ENCODE assay signal across 15 mouse cellular contexts in the genomic region with DNA sequence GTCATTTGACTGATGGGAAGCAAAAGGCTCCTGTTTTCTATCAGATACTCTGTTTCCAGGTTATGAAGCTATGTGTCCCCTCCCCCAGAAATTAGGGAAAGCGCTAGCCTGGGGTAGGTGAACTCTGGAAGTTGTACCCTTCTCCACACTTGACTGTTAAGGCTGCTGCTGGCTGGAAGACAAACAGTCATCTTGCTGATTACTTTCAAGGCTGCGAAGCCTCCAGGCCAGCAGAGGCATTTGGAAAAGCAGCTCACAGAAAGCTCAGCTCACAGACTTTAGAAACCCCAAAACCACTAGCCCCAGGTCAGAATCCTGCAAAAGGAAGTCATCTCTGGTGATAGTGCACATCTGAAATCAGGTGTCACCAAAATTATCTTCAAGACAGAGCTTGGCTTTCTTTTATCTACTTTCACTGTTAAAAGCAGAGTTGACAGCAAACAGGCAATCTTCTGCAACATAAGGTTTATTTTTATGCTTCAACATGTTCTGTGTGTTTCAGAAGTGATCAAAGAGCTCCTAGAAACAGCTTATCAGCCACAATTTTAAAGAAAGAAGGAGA. TPM values are rescaled to one million over a fixed set of nuclear protein-coding genes. Genes with fewer than 3 reads are reported as not detected.
DNase-seq lines count a peak whose midpoint lies in the region; ATAC-seq and TF ChIP-seq lines count a peak whose summit lies in the region.
"Had no signal": no experiment of that assay in that cellular context is flagged by ENCODE, and none has a peak within 500 bp of the region (broad histone marks: within the 10 kb centered on the region; RNA-seq: fewer than 3 reads in every experiment).

No protein-coding gene starts in this region.

- no peak for ATAC-seq in heart, embryonic 14.5 days (ENCODE audit: insufficient number of reproducible peaks, insufficient read depth, low FRiP score, low read depth)
- no peak for ATAC-seq in lung, embryonic 15.5 days (ENCODE audit: borderline replicate concordance, extremely low read depth, low FRiP score, low TSS enrichment)
- ATAC-seq in stomach, postnatal 0 days (ENCODE audit: low FRiP score, low TSS enrichment) = no peak

- intact Hi-C loops in heart, postnatal 10 days (cut with DNase I) = loop anchor here (2.0 kb wide), 1 partner anchor 43 kb away; no protein-coding TSS in a partner anchor

- H3K4me3 ChIP-seq in heart, embryonic 14.5 days (ENCODE audit: control insufficient read depth in 1 of 2, insufficient read depth in 1 of 2, low read depth in 1 of 2, low read length in 2 of 2) = no peak overlapping the region
- no peak overlapping the region for H3K4me3 ChIP-seq in lung, embryonic 15.5 days
- H3K4me3 ChIP-seq in stomach, postnatal 0 days (ENCODE audit: low read depth, low read length) = no peak overlapping the region
- H3K4me3 ChIP-seq: forebrain, embryonic 12.5 days; hindbrain, embryonic 15.5 days; myocyte had no signal

- H3K36me3 ChIP-seq in heart, embryonic 14.5 days (ENCODE audit: control insufficient read depth, insufficient read depth, low read length) = peaks cover 7% of the 10 kb centered on the region; the same call in 1 of the 2 replicates
- no peaks in the 10 kb centered on the region for H3K36me3 ChIP-seq in lung, embryonic 15.5 days
- H3K36me3 ChIP-seq in stomach, postnatal 0 days (ENCODE audit: control insufficient read depth, insufficient read depth, low read length) = no peaks in the 10 kb centered on the region
- H3K36me3 ChIP-seq: forebrain, embryonic 12.5 days had no signal

- peak overlapping the region; percentile 6; the same call in 1 of the 2 replicates for H3K9ac ChIP-seq in heart, embryonic 14.5 days (ENCODE audit: low read length)
- no peak overlapping the region for H3K9ac ChIP-seq in lung, embryonic 15.5 days
- H3K9ac ChIP-seq in stomach, postnatal 0 days (ENCODE audit: low read length) = peak overlapping the region; percentile 23; the same call in 1 of the 2 replicates
- H3K9ac ChIP-seq: hindbrain, embryonic 15.5 days had no signal

- no peak for DNase-seq in heart, postnatal 10 days
- DNase-seq in lung, postnatal 10 days = no peak
- peak; percentile 7 for DNase-seq in thymus, postnatal 25 days
- DNase-seq in thymus, postnatal 14 days = no peak
- DNase-seq in stomach, postnatal 0 days (ENCODE audit: low spot score) = no peak
- no peak for DNase-seq in urinary bladder, adult 2 months (ENCODE audit: low spot score)
- DNase-seq: cerebellum, adult 9-10 months; kidney, postnatal 10 days; layer of hippocampus, postnatal 36 days had no signal

- 55% methylated on average over 2 of the region's 2 CpGs for WGBS in heart, embryonic 14.5 days
- WGBS in lung, embryonic 15.5 days = 52% methylated on average over 2 of the region's 2 CpGs
- 53% methylated on average over 2 of the region's 2 CpGs for WGBS in stomach, postnatal 0 days

- 0 out of 4 replicates have a peak overlapping the region, but pooled peaks of 1 of the 2 experiments have one; percentile 41 for H3K27ac ChIP-seq in heart, embryonic 14.5 days (replicated peaks in 1 of 2; ENCODE audit: control insufficient read depth in 1 of 2, insufficient read depth in 1 of 2, low read depth in 2 of 2, low read length in 2 of 2)
- H3K27ac ChIP-seq in lung, embryonic 15.5 days = 0 out of 2 replicates have a peak overlapping the region, but pooled peaks have one; percentile 48
- peak overlapping the region; percentile 96 for H3K27ac ChIP-seq in stomach, postnatal 0 days (replicated peaks)
- H3K27ac ChIP-seq: forebrain, embryonic 12.5 days; hindbrain, embryonic 15.5 days; macrophage had no signal

- no peak overlapping the region for H3K4me2 ChIP-seq in heart, embryonic 14.5 days (ENCODE audit: low read length)
- no peak overlapping the region for H3K4me2 ChIP-seq in lung, embryonic 15.5 days
- peak overlapping the region; percentile 91; the same call in 1 of the 2 replicates for H3K4me2 ChIP-seq in stomach, postnatal 0 days (replicated peaks; ENCODE audit: low read depth)

- H3K4me1 ChIP-seq in heart, embryonic 14.5 days (ENCODE audit: control insufficient read depth in 2 of 2, insufficient read depth in 2 of 2, low read length in 2 of 2) = peaks cover 30 to 47% of the 10 kb centered on the region in 2 experiments
- H3K4me1 ChIP-seq in lung, embryonic 15.5 days = peaks cover 51% of the 10 kb centered on the region
- peaks cover 14% of the 10 kb centered on the region for H3K4me1 ChIP-seq in stomach, postnatal 0 days (replicated peaks; ENCODE audit: control insufficient read depth, insufficient read depth)

- no peak for TF ChIP-seq CTCF in stomach, postnatal 0 days (IDR thresholded peaks at IDR 0.05; ENCODE audit: low read depth)

- no peaks in the 10 kb centered on the region for H3K9me3 ChIP-seq in heart, embryonic 14.5 days (ENCODE audit: control insufficient read depth, low read length)
- no peaks in the 10 kb centered on the region for H3K9me3 ChIP-seq in lung, embryonic 15.5 days
- H3K9me3 ChIP-seq in stomach, postnatal 0 days (ENCODE audit: control insufficient read depth, low read length) = no peaks in the 10 kb centered on the region
- H3K9me3 ChIP-seq: forebrain, embryonic 12.5 days; hindbrain, embryonic 15.5 days had no signal

- no peak for TF ChIP-seq EP300 in stomach, postnatal 0 days (optimal IDR thresholded peaks at IDR 0.05)

- H3K27me3 ChIP-seq in heart, embryonic 14.5 days (ENCODE audit: control insufficient read depth, insufficient read depth, low read length) = no peaks in the 10 kb centered on the region
- no peaks in the 10 kb centered on the region for H3K27me3 ChIP-seq in lung, embryonic 15.5 days
- H3K27me3 ChIP-seq in stomach, postnatal 0 days (ENCODE audit: control insufficient read depth, insufficient read depth, low read length) = no peaks in the 10 kb centered on the region
- H3K27me3 ChIP-seq: forebrain, embryonic 12.5 days; hindbrain, embryonic 15.5 days had no signal

RNA-seq across cellular contexts. Expression of gene Mark2, which starts 3.8 kb away (rescaled TPM):
- polyA plus RNA-seq in heart, embryonic 14.5 days (2014; fragmentation: Nextera tagmentation; extraction: Ambion mirVana) = 35.4 and 40.2 TPM in 2 replicates
- total RNA-seq in heart, postnatal 10 days (2021) = 10 to 100 TPM; 51.7 to 54.3 TPM
- 42.9 and 49.0 TPM in 2 replicates for polyA plus RNA-seq in lung, embryonic 15.5 days (2015; fragmentation: Nextera tagmentation; extraction: Ambion mirVana)
- 44.7 and 56.0 TPM in 2 replicates for polyA plus RNA-seq in stomach, postnatal 0 days (2015; fragmentation: Nextera tagmentation; extraction: Ambion mirVana)
- polyA plus RNA-seq in urinary bladder, adult 2 months (2012; rRNA removed) = 75.2 and 100 TPM in 2 replicates

RNA-seq across cellular contexts. Expression of gene Spindoc, which starts 44.9 kb away (rescaled TPM):
- polyA plus RNA-seq in heart, embryonic 14.5 days (2014; fragmentation: Nextera tagmentation; extraction: Ambion mirVana) = 11.1 and 14.8 TPM in 2 replicates
- total RNA-seq in heart, postnatal 10 days (2021) = 10 to 100 TPM; 27.2 to 28.5 TPM
- 27.9 and 28.3 TPM in 2 replicates for polyA plus RNA-seq in lung, embryonic 15.5 days (2015; fragmentation: Nextera tagmentation; extraction: Ambion mirVana)
- 13.5 and 14.2 TPM in 2 replicates for polyA plus RNA-seq in stomach, postnatal 0 days (2015; fragmentation: Nextera tagmentation; extraction: Ambion mirVana)
- polyA plus RNA-seq in urinary bladder, adult 2 months (2012; rRNA removed) = 18.8 and 21.0 TPM in 2 replicates
